Mouse (Mus musculus): ENCODE data around the gene Dnah10. TPM values are rescaled to one million over a fixed set of nuclear protein-coding genes. Genes with fewer than 3 reads are reported as not detected.

Dnah10 gene
- polyA plus RNA-seq, 1 experiment from 2014 or later: 0.06 TPM

GRCm38 (mm10) chr5:124822128-124822894, 97.4 kb downstream of the Dnah10 start:
- no peak overlapping the region for H3K4me3 ChIP-seq
- H3K9me3 ChIP-seq (replicated peaks): no peaks in the 10 kb centered on the region
- 87% methylated on average over 18 of the region's 18 CpGs for WGBS
- H3K36me3 ChIP-seq: no peaks in the 10 kb centered on the region
- H3K4me1 ChIP-seq: no peaks in the 10 kb centered on the region
- no peak for DNase-seq (ENCODE audit: low spot score)
- H3K27me3 ChIP-seq (ENCODE audit: low read depth, poor library complexity, severe bottlenecking): no peaks in the 10 kb centered on the region
- H3K27ac ChIP-seq: no peak overlapping the region

GRCm38 (mm10) chr5:124830331-124830730, 105.4 kb downstream of the Dnah10 start:
- no peaks in the 10 kb centered on the region for H3K27me3 ChIP-seq (ENCODE audit: low read depth, poor library complexity, severe bottlenecking)

GRCm38 (mm10) chr5:124835218-124835617, 110.3 kb downstream of the Dnah10 start:
- no peak for DNase-seq (ENCODE audit: low spot score)
- WGBS: 96% methylated on average over 15 of the region's 15 CpGs
- no peak overlapping the region for H3K4me3 ChIP-seq
- no peaks in the 10 kb centered on the region for H3K27me3 ChIP-seq (ENCODE audit: low read depth, poor library complexity, severe bottlenecking)
- H3K36me3 ChIP-seq: peaks cover 9% of the 10 kb centered on the region; the same call in 1 of the 2 replicates
- no peaks in the 10 kb centered on the region for H3K9me3 ChIP-seq (replicated peaks)
- no peaks in the 10 kb centered on the region for H3K4me1 ChIP-seq
- H3K27ac ChIP-seq: peak overlapping the region; percentile 39; the same call in 1 of the 2 replicates

More at GRCm38 (mm10) chr5:124830331-124830730, 105.4 kb downstream of the Dnah10 start:
- no peak for DNase-seq (ENCODE audit: low spot score)
- no peak overlapping the region for H3K27ac ChIP-seq
- 95% methylated on average over 12 of the region's 12 CpGs for WGBS
- no peaks in the 10 kb centered on the region for H3K4me1 ChIP-seq
- peaks cover 2% of the 10 kb centered on the region; the same call in 1 of the 2 replicates for H3K36me3 ChIP-seq
- no peaks in the 10 kb centered on the region for H3K9me3 ChIP-seq (replicated peaks)
- no peak overlapping the region for H3K4me3 ChIP-seq

GRCm38 (mm10) chr5:124836075-124836474, 111.2 kb downstream of the Dnah10 start:
- DNase-seq (ENCODE audit: low spot score): no peak
- Histone ChIP-seq H3K27ac (no peak overlapping the region; the same call in 1 of the 2 replicates), H3K36me3 (peaks cover 9% of the 10 kb centered on the region; the same call in 1 of the 2 replicates), H3K27me3 (ENCODE audit: low read depth, poor library complexity, severe bottlenecking) (no peaks in the 10 kb centered on the region), H3K4me3 (no peak overlapping the region), H3K4me1 (no peaks in the 10 kb centered on the region), H3K9me3 (replicated peaks) (no peaks in the 10 kb centered on the region)
- WGBS: 93% methylated on average over 10 of the region's 10 CpGs

GRCm38 (mm10) chr5:124836621-124837020, 111.7 kb downstream of the Dnah10 start:
- no peak overlapping the region for H3K27ac ChIP-seq
- WGBS: 76% methylated on average over 4 of the region's 4 CpGs
- H3K4me1 ChIP-seq: no peaks in the 10 kb centered on the region
- no peaks in the 10 kb centered on the region for H3K27me3 ChIP-seq (ENCODE audit: low read depth, poor library complexity, severe bottlenecking)
- no peaks in the 10 kb centered on the region for H3K9me3 ChIP-seq (replicated peaks)
- H3K4me3 ChIP-seq: no peak overlapping the region
- DNase-seq (ENCODE audit: low spot score): no peak
- peaks cover 9% of the 10 kb centered on the region; the same call in 1 of the 2 replicates for H3K36me3 ChIP-seq

- Histone ChIP-seq H3K27ac (no peak overlapping the region), H3K4me3 (no peak overlapping the region), H3K4me1 (no peaks in the 10 kb centered on the region), H3K9me3 (replicated peaks) (no peaks in the 10 kb centered on the region), H3K27me3 (ENCODE audit: low read depth, poor library complexity, severe bottlenecking) (no peaks in the 10 kb centered on the region), H3K36me3 (peaks cover 9% of the 10 kb centered on the region; the same call in 1 of the 2 replicates)
- DNase-seq (ENCODE audit: low spot score): no peak
- WGBS: 85% methylated on average over 7 of the region's 7 CpGs
Observed at GRCm38 (mm10) chr5:124840202-124840601, 115.3 kb downstream of the Dnah10 start.

- Histone ChIP-seq H3K27me3 (ENCODE audit: low read depth, poor library complexity, severe bottlenecking) (no peaks in the 10 kb centered on the region), H3K9me3 (replicated peaks) (no peaks in the 10 kb centered on the region), H3K4me1 (no peaks in the 10 kb centered on the region), H3K27ac (no peak overlapping the region), H3K36me3 (0 out of 2 replicates have a peak, but pooled peaks cover 4% of the 10 kb centered on the region), H3K4me3 (no peak overlapping the region)
- no peak for DNase-seq (ENCODE audit: low spot score)
- 96% methylated on average over 2 of the region's 2 CpGs for WGBS
Observed at GRCm38 (mm10) chr5:124840669-124841068, 115.8 kb downstream of the Dnah10 start.

- 86% methylated on average over 8 of the region's 8 CpGs for WGBS
- no peak overlapping the region for H3K4me3 ChIP-seq
- no peak for DNase-seq (ENCODE audit: low spot score)
- peaks cover 10% of the 10 kb centered on the region for H3K4me1 ChIP-seq
- no peaks in the 10 kb centered on the region for H3K9me3 ChIP-seq (replicated peaks)
- H3K27me3 ChIP-seq (ENCODE audit: low read depth, poor library complexity, severe bottlenecking): no peaks in the 10 kb centered on the region
- no peak overlapping the region for H3K27ac ChIP-seq
- H3K36me3 ChIP-seq: 0 out of 2 replicates have a peak, but pooled peaks cover 4% of the 10 kb centered on the region
Observed at GRCm38 (mm10) chr5:124843386-124843785, 118.5 kb downstream of the Dnah10 start.

GRCm38 (mm10) chr5:124844929-124845328, 120.0 kb downstream of the Dnah10 start:
- no peaks in the 10 kb centered on the region for H3K9me3 ChIP-seq (replicated peaks)
- no peaks in the 10 kb centered on the region for H3K27me3 ChIP-seq (ENCODE audit: low read depth, poor library complexity, severe bottlenecking)
- H3K27ac ChIP-seq: no peak overlapping the region
- H3K4me1 ChIP-seq: peaks cover 10% of the 10 kb centered on the region
- DNase-seq (ENCODE audit: low spot score): no peak
- no peaks in the 10 kb centered on the region for H3K36me3 ChIP-seq
- 86% methylated on average over 4 of the region's 4 CpGs for WGBS
- no peak overlapping the region for H3K4me3 ChIP-seq

GRCm38 (mm10) chr5:124847014-124847413, 122.1 kb downstream of the Dnah10 start:
- H3K27me3 ChIP-seq (ENCODE audit: low read depth, poor library complexity, severe bottlenecking): no peaks in the 10 kb centered on the region
- H3K4me3 ChIP-seq: no peak overlapping the region
- no peaks in the 10 kb centered on the region for H3K36me3 ChIP-seq
- no peaks in the 10 kb centered on the region for H3K9me3 ChIP-seq (replicated peaks)
- 67% methylated on average over 1 of the region's 1 CpGs for WGBS
- H3K4me1 ChIP-seq: peaks cover 14% of the 10 kb centered on the region
- DNase-seq (ENCODE audit: low spot score): no peak
- H3K27ac ChIP-seq: no peak overlapping the region

GRCm38 (mm10) chr5:124848994-124849393, 124.1 kb downstream of the Dnah10 start:
- no peak for DNase-seq (ENCODE audit: low spot score)
- Histone ChIP-seq H3K9me3 (replicated peaks) (no peaks in the 10 kb centered on the region), H3K36me3 (no peaks in the 10 kb centered on the region), H3K4me3 (no peak overlapping the region), H3K27me3 (ENCODE audit: low read depth, poor library complexity, severe bottlenecking) (no peaks in the 10 kb centered on the region), H3K4me1 (peaks cover 17% of the 10 kb centered on the region), H3K27ac (no peak overlapping the region)
- 89% methylated on average over 3 of the region's 3 CpGs for WGBS

- no peak for DNase-seq (ENCODE audit: low spot score)
- Histone ChIP-seq H3K27me3 (ENCODE audit: low read depth, poor library complexity, severe bottlenecking) (no peaks in the 10 kb centered on the region), H3K4me3 (no peak overlapping the region), H3K27ac (no peak overlapping the region), H3K4me1 (peaks cover 17% of the 10 kb centered on the region), H3K9me3 (replicated peaks) (no peaks in the 10 kb centered on the region), H3K36me3 (no peaks in the 10 kb centered on the region)
- WGBS: 46% methylated on average over 4 of the region's 4 CpGs
Observed at GRCm38 (mm10) chr5:124851572-124851971, 126.7 kb downstream of the Dnah10 start.

- DNase-seq (ENCODE audit: low spot score): no peak
- Histone ChIP-seq H3K27ac (no peak overlapping the region), H3K4me3 (no peak overlapping the region), H3K9me3 (replicated peaks) (no peaks in the 10 kb centered on the region), H3K36me3 (no peaks in the 10 kb centered on the region), H3K27me3 (ENCODE audit: low read depth, poor library complexity, severe bottlenecking) (no peaks in the 10 kb centered on the region), H3K4me1 (peaks cover 10% of the 10 kb centered on the region)
- WGBS: 44% methylated on average over 2 of the region's 2 CpGs
Observed at GRCm38 (mm10) chr5:124852294-124852693, 127.4 kb downstream of the Dnah10 start.

Measured in limb, embryonic 10.5 days (tissue).